ENCODE assay signal across 8 mouse cellular contexts in the genomic region with DNA sequence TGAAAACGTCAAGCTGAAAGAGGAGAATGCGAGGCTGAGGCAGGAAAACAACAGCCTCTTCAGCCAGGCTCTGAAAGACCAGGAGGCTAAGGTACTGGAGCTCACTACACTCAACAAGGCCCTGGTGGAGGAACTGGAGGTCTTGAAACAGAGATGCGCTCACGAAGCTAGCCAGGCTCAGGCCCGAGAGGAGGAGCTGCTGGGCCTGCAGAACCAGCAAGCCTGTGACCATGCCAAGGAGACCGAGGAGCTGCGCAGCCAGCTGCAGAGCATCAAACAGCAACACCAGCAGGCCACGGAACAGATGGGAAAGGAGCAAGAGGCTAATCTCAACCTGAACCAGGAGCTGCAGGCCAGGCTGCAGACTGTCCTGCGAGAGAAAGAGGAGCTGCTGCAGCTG. TPM values are rescaled to one million over a fixed set of nuclear protein-coding genes. Genes with fewer than 3 reads are reported as not detected.
DNase-seq lines count a peak whose midpoint lies in the region; ATAC-seq and TF ChIP-seq lines count a peak whose summit lies in the region.
"Had no signal": no experiment of that assay in that cellular context is flagged by ENCODE, and none has a peak within 500 bp of the region (broad histone marks: within the 10 kb centered on the region; RNA-seq: fewer than 3 reads in every experiment).

No protein-coding gene starts in this region.

- no peaks in the 10 kb centered on the region for H3K36me3 ChIP-seq in ES-E14 (ENCODE audit: control insufficient read depth, insufficient read depth, low read length, poor library complexity, severe bottlenecking)
- H3K36me3 ChIP-seq in heart, embryonic 16.5 days (ENCODE audit: control insufficient read depth, insufficient read depth): no peaks in the 10 kb centered on the region
- no peaks in the 10 kb centered on the region for H3K36me3 ChIP-seq in liver, embryonic 15.5 days (replicated peaks)

- no peak for DNase-seq in ES-E14 (ENCODE audit: low read depth, low spot score)
- peak; percentile 42 for DNase-seq in cerebellum, adult 11-12 months
- peak; percentile 17 for DNase-seq in testis, postnatal 14 days (ENCODE audit: low spot score)
- no peak for DNase-seq in thymus, postnatal 36 days
- no peak for DNase-seq in right cerebral cortex, postnatal 36 days (ENCODE audit: low spot score in 2 of 2)

- H3K9me3 ChIP-seq in ES-E14 (ENCODE audit: control insufficient read depth, insufficient read depth, low read depth, low read length): no peaks in the 10 kb centered on the region
- no peaks in the 10 kb centered on the region for H3K9me3 ChIP-seq in heart, embryonic 16.5 days (replicated peaks; ENCODE audit: control insufficient read depth, low read length)
- no peaks in the 10 kb centered on the region for H3K9me3 ChIP-seq in liver, embryonic 15.5 days (replicated peaks)

- 50% methylated on average over 9 of the region's 9 CpGs for WGBS in heart, embryonic 16.5 days
- WGBS in liver, embryonic 15.5 days (ENCODE audit: insufficient replicate concordance): 65% methylated on average over 9 of the region's 9 CpGs

- no peaks in the 10 kb centered on the region; the same call in 1 of the 2 replicates for H3K27me3 ChIP-seq in heart, embryonic 16.5 days (ENCODE audit: control insufficient read depth, insufficient read depth, low read length)
- peaks cover 9% of the 10 kb centered on the region; the same call in 1 of the 2 replicates for H3K27me3 ChIP-seq in liver, embryonic 15.5 days

- in situ Hi-C loops in ES-E14 (cut with MboI; ENCODE audit: low sequenced_read_pairs in 2 of 2, unreplicated experiment in 2 of 2): loop anchor here in 1 of 2 experiments (25.0 kb wide), 1 partner anchor 465 kb away; no protein-coding TSS in a partner anchor

- H3K4me2 ChIP-seq in heart, embryonic 16.5 days (ENCODE audit: low read depth, low read length): peak overlapping the region; percentile 91
- peak overlapping the region; percentile 55 for H3K4me2 ChIP-seq in liver, embryonic 15.5 days

- H3K4me1 ChIP-seq in ES-E14 (ENCODE audit: control insufficient read depth in 2 of 2, insufficient read depth in 2 of 2, low read length in 2 of 2, poor library complexity in 1 of 2): peaks cover 4 to 5% of the 10 kb centered on the region in 2 experiments; a peak in 3 of 4 replicates
- H3K4me1 ChIP-seq in heart, embryonic 16.5 days (ENCODE audit: control insufficient read depth, insufficient read depth, low read length): peaks cover 7% of the 10 kb centered on the region; the same call in 1 of the 2 replicates
- no peaks in the 10 kb centered on the region for H3K4me1 ChIP-seq in liver, embryonic 15.5 days (replicated peaks)

- peak overlapping the region; percentile 8; the same call in 1 of the 2 replicates for H3K9ac ChIP-seq in ES-E14 (ENCODE audit: insufficient read depth, low read depth, low read length, poor library complexity, severe bottlenecking)
- 0 out of 2 replicates have a peak overlapping the region, but pooled peaks have one; percentile 72 for H3K9ac ChIP-seq in heart, embryonic 16.5 days (ENCODE audit: low read length)
- no peak overlapping the region for H3K9ac ChIP-seq in liver, embryonic 15.5 days

- no peak overlapping the region for H3K27ac ChIP-seq in ES-E14 (ENCODE audit: insufficient read depth, low read depth, low read length, poor library complexity, severe bottlenecking)
- H3K27ac ChIP-seq in heart, embryonic 16.5 days (ENCODE audit: low read length): no peak overlapping the region
- H3K27ac ChIP-seq in liver, embryonic 15.5 days (replicated peaks): no peak overlapping the region

- peak overlapping the region; percentile 51 to 81; a peak in 3 of 4 replicates for H3K4me3 ChIP-seq in ES-E14 (ENCODE audit: insufficient read depth in 1 of 2, low read depth in 1 of 2, low read length in 2 of 2, poor library complexity in 1 of 2, severe bottlenecking in 1 of 2)
- peak overlapping the region; percentile 61 for H3K4me3 ChIP-seq in heart, embryonic 16.5 days (ENCODE audit: low read length)
- H3K4me3 ChIP-seq in liver, embryonic 15.5 days (replicated peaks): no peak overlapping the region

- no peak for ATAC-seq in heart, embryonic 16.5 days (replicated peaks; ENCODE audit: extremely low read depth, insufficient read depth, low FRiP score)
- no peak for ATAC-seq in liver, embryonic 15.5 days (ENCODE audit: insufficient read depth)

TF ChIP-seq in ES-E14, 5 proteins besides CTCF, POLR2A, EP300 and RAD21:
- TF ChIP-seq ZNF384 (IDR thresholded peaks at IDR 0.05; ENCODE audit: low read depth, low read length): no peak
- no peak for TF ChIP-seq HCFC1 (IDR thresholded peaks at IDR 0.05; ENCODE audit: borderline replicate concordance, insufficient read depth, low read length)

RNA-seq across cellular contexts. Expression of a gene that starts 0.6 kb away (rescaled TPM):
- total RNA-seq in ES-E14 (2012; rRNA removed): 1.0 and 1.7 TPM in 2 replicates
- 0.62 and 0.79 TPM in 2 replicates for polyA plus RNA-seq in heart, embryonic 16.5 days (2015; fragmentation: Nextera tagmentation; extraction: Ambion mirVana)
- polyA plus RNA-seq in liver, embryonic 15.5 days (2015; fragmentation: Nextera tagmentation; extraction: Ambion mirVana): 0.13 TPM in 2 replicates

RNA-seq across cellular contexts. Expression of a gene that starts 15.5 kb away (rescaled TPM):
- total RNA-seq in ES-E14 (2012; rRNA removed): 56.6 and 101 TPM in 2 replicates
- polyA plus RNA-seq in heart, embryonic 16.5 days (2015; fragmentation: Nextera tagmentation; extraction: Ambion mirVana): 14.4 and 15.5 TPM in 2 replicates
- polyA plus RNA-seq in liver, embryonic 15.5 days (2015; fragmentation: Nextera tagmentation; extraction: Ambion mirVana): 9.9 and 12.3 TPM in 2 replicates

RNA-seq across cellular contexts. Expression of a gene that starts 30.0 kb away (rescaled TPM):
- 63.3 and 73.8 TPM in 2 replicates for total RNA-seq in ES-E14 (2012; rRNA removed)
- 122 and 124 TPM in 2 replicates for polyA plus RNA-seq in heart, embryonic 16.5 days (2015; fragmentation: Nextera tagmentation; extraction: Ambion mirVana)
- 34.3 and 43.4 TPM in 2 replicates for polyA plus RNA-seq in liver, embryonic 15.5 days (2015; fragmentation: Nextera tagmentation; extraction: Ambion mirVana)

RNA-seq across cellular contexts. Expression of a gene that starts 48.8 kb away (rescaled TPM):
- 12.8 and 15.3 TPM in 2 replicates for total RNA-seq in ES-E14 (2012; rRNA removed)
- polyA plus RNA-seq in heart, embryonic 16.5 days (2015; fragmentation: Nextera tagmentation; extraction: Ambion mirVana): 33.3 and 35.2 TPM in 2 replicates
- 11.1 and 12.0 TPM in 2 replicates for polyA plus RNA-seq in liver, embryonic 15.5 days (2015; fragmentation: Nextera tagmentation; extraction: Ambion mirVana)

RNA-seq across cellular contexts. Expression of a gene that starts 49.5 kb away (rescaled TPM):
- total RNA-seq in ES-E14 (2012; rRNA removed): 0.13 and 0.21 TPM in 2 replicates
- polyA plus RNA-seq in heart, embryonic 16.5 days (2015; fragmentation: Nextera tagmentation; extraction: Ambion mirVana): 5.7 and 7.7 TPM in 2 replicates
- polyA plus RNA-seq in liver, embryonic 15.5 days (2015; fragmentation: Nextera tagmentation; extraction: Ambion mirVana): 0.56 and 0.60 TPM in 2 replicates
- polyA plus RNA-seq: liver, adult 2 months had no signal

Comparison
In these comparisons a context has a peak if more than half of its experiments do, and no peak if none do; other contexts are left out.
1. DNase-seq: peak in cerebellum, adult 11-12 months (single experiment) and testis, postnatal 14 days (single experiment); none in ES-E14 (single experiment), thymus, postnatal 36 days (0 of 2) and right cerebral cortex, postnatal 36 days (0 of 2).